Mouse (Mus musculus): ENCODE measurements around the gene Cerkl.

GRCm38 (mm10) chr2:79428569-79429104, 27.9 kb downstream of the Cerkl start:
- no peak for TF ChIP-seq POLR2A (IDR thresholded peaks at IDR 0.05; ENCODE audit: borderline replicate concordance, extremely low read depth, low read depth, low read length)
- no peak for TF ChIP-seq CTCF (IDR thresholded peaks at IDR 0.05; ENCODE audit: insufficient read depth, low read length)

All from lung, adult 2 months (tissue).